Mouse (Mus musculus): ENCODE data around the gene Sipa1l1. TPM values are rescaled to one million over a fixed set of nuclear protein-coding genes. Genes with fewer than 3 reads are reported as not detected.
"Not testable (repeated sequence)": the region's sequence is repeated elsewhere in the genome, so short reads cannot be mapped to it uniquely, and the experiment has no call there.

The Sipa1l1 gene
- total and polyA plus RNA-seq, 3 experiments = 141 to 365 (median 161) TPM

DNA sequence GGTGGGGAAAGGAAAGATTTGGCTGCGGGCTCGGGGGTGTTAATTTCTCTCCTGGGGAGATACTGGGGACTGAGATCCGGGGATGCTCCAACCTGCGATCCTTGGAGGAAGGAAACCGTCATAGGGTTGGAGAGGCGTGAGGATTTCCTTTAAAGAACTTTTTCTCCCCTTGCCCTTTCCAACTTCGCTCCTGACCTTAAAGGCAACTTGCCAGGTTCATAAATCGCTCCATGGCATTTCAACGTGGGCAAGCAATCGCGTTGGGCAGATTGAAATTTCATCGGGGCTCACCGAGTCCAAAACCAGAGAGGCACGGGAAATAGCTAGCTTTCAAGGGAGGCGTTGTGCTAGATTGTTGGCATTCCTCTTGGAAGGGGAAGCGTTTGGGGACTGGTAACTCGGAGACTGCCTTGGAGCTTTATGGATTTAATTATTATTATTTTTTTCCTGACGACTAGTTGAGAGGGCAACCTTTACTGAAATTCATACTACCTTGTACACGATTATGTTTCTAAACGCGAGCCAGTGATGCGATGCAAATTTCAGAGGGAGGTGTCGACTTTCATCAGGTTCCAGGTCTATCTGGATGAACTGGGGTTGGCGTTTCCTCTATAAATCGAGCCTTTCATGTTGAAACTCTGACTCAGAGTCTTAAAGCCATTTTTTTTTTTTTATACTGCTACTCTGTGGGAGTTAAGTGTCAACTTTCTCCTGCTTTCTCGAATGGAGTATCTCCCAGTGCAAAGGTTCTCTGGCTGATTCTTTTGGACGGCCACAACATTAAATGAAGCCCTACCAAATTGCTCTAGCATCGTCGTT, 1.6 kb downstream of the Sipa1l1 start:
- no peak for TF ChIP-seq POLR2AphosphoS5 (IDR thresholded peaks at IDR 0.05; ENCODE audit: insufficient replicate concordance, low read depth, low read length)
- TF ChIP-seq TAL1 (conservative IDR thresholded peaks at IDR 0.05; ENCODE audit: low read depth, low read length) = no peak
- no peak for TF ChIP-seq CTCF (IDR thresholded peaks at IDR 0.05; ENCODE audit: low read depth, low read length)
- no peak for TF ChIP-seq GATA2 (IDR thresholded peaks at IDR 0.05; ENCODE audit: borderline replicate concordance, low read depth, low read length)
- H3K36me3 ChIP-seq (replicated peaks) = peaks cover 23% of the 10 kb centered on the region
- no peaks in the 10 kb centered on the region for H3K9me3 ChIP-seq (replicated peaks)
- peaks cover 6% of the 10 kb centered on the region; the same call in 1 of the 2 replicates for H3K27me3 ChIP-seq (ENCODE audit: insufficient read depth, low read length)
- DNase-seq (ENCODE audit: low spot score) = no peak
- ATAC-seq (ENCODE audit: extremely low read depth, insufficient number of reproducible peaks, low FRiP score, poor library complexity, severe bottlenecking) = no peak
- peaks cover 60% of the 10 kb centered on the region for H3K4me1 ChIP-seq (ENCODE audit: insufficient read depth, low read depth, low read length)
- peak overlapping the region; percentile 81 for H3K4me3 ChIP-seq (ENCODE audit: low read depth, low read length)

GRCm38 (mm10) chr12:82171591-82171990, 2.5 kb downstream of the Sipa1l1 start:
- H3K4me3 ChIP-seq (ENCODE audit: low read depth, low read length) = peak overlapping the region; percentile 81
- no peak for TF ChIP-seq GATA1 (IDR thresholded peaks at IDR 0.05; ENCODE audit: borderline replicate concordance, low read length)
- no peak for TF ChIP-seq CTCF (IDR thresholded peaks at IDR 0.05; ENCODE audit: low read depth, low read length)
- TF ChIP-seq TAL1 (conservative IDR thresholded peaks at IDR 0.05; ENCODE audit: low read depth, low read length) = no peak
- TF ChIP-seq POLR2AphosphoS5 (IDR thresholded peaks at IDR 0.05; ENCODE audit: insufficient replicate concordance, low read depth, low read length) = no peak
- TF ChIP-seq GATA2 (IDR thresholded peaks at IDR 0.05; ENCODE audit: borderline replicate concordance, low read depth, low read length) = no peak
- H3K4me1 ChIP-seq (ENCODE audit: insufficient read depth, low read depth, low read length) = peaks cover 59% of the 10 kb centered on the region
- no peaks in the 10 kb centered on the region for H3K9me3 ChIP-seq (replicated peaks)
- no peak for ATAC-seq (ENCODE audit: extremely low read depth, insufficient number of reproducible peaks, low FRiP score, poor library complexity, severe bottlenecking)
- no peak for DNase-seq (ENCODE audit: low spot score)
- H3K27me3 ChIP-seq (ENCODE audit: insufficient read depth, low read length) = no peaks in the 10 kb centered on the region
- peaks cover 31% of the 10 kb centered on the region for H3K36me3 ChIP-seq (replicated peaks)

GRCm38 (mm10) chr12:82173623-82174022, 4.5 kb downstream of the Sipa1l1 start:
- peaks cover 66% of the 10 kb centered on the region for H3K4me1 ChIP-seq (ENCODE audit: insufficient read depth, low read depth, low read length)
- no peak for TF ChIP-seq GATA2 (IDR thresholded peaks at IDR 0.05; ENCODE audit: borderline replicate concordance, low read depth, low read length)
- TF ChIP-seq CTCF (IDR thresholded peaks at IDR 0.05; ENCODE audit: low read depth, low read length) = no peak
- TF ChIP-seq POLR2AphosphoS5 (IDR thresholded peaks at IDR 0.05; ENCODE audit: insufficient replicate concordance, low read depth, low read length) = no peak
- TF ChIP-seq TAL1 (conservative IDR thresholded peaks at IDR 0.05; ENCODE audit: low read depth, low read length) = peak; percentile 88
- TF ChIP-seq GATA1 (IDR thresholded peaks at IDR 0.05; ENCODE audit: borderline replicate concordance, low read length) = no peak
- peak; percentile 11; the same call in 1 of the 2 replicates for ATAC-seq (ENCODE audit: extremely low read depth, insufficient number of reproducible peaks, low FRiP score, poor library complexity, severe bottlenecking)
- H3K9me3 ChIP-seq (replicated peaks) = no peaks in the 10 kb centered on the region
- H3K36me3 ChIP-seq (replicated peaks) = peaks cover 52% of the 10 kb centered on the region
- no peak for DNase-seq (ENCODE audit: low spot score)
- no peaks in the 10 kb centered on the region for H3K27me3 ChIP-seq (ENCODE audit: insufficient read depth, low read length)
- peak overlapping the region; percentile 46; the same call in 1 of the 2 replicates for H3K4me3 ChIP-seq (ENCODE audit: low read depth, low read length)

GRCm38 (mm10) chr12:82175709-82176108, 6.6 kb downstream of the Sipa1l1 start:
- H3K27me3 ChIP-seq (ENCODE audit: insufficient read depth, low read length) = no peaks in the 10 kb centered on the region
- no peak for DNase-seq (ENCODE audit: low spot score)
- H3K4me3 ChIP-seq (ENCODE audit: low read depth, low read length) = peak overlapping the region; percentile 21; the same call in 1 of the 2 replicates
- peak; percentile 50 for ATAC-seq (ENCODE audit: extremely low read depth, insufficient number of reproducible peaks, low FRiP score, poor library complexity, severe bottlenecking)
- peaks cover 77% of the 10 kb centered on the region for H3K4me1 ChIP-seq (ENCODE audit: insufficient read depth, low read depth, low read length)
- H3K9me3 ChIP-seq (replicated peaks) = no peaks in the 10 kb centered on the region
- peaks cover 71% of the 10 kb centered on the region for H3K36me3 ChIP-seq (replicated peaks)
- TF ChIP-seq GATA2 (IDR thresholded peaks at IDR 0.05; ENCODE audit: borderline replicate concordance, low read depth, low read length) (no peak), TAL1 (conservative IDR thresholded peaks at IDR 0.05; ENCODE audit: low read depth, low read length) (peak; percentile 36)

DNA sequence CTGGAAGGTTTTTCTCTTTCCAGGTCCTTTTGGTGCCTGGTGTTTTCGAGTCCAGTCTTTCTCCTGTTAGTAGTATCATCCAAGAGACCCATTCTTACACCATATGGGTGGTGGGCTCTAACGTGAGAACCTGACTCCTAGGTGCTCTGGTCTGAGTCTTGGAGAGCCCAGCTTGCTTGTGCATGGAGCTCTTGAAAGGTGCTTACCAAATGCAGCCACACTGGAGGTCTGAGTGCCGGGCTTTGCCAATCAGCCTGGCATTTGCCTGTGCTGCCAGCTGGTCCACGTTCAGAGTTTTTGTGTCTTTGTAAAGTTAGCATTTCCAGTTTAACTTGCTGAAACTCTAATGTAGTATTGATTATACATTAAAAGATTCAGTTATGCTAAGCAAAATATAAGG, 9.5 kb downstream of the Sipa1l1 start:
- no peak for TF ChIP-seq GATA1 (IDR thresholded peaks at IDR 0.05; ENCODE audit: borderline replicate concordance, low read length)
- no peak for TF ChIP-seq CTCF (IDR thresholded peaks at IDR 0.05; ENCODE audit: low read depth, low read length)
- no peak for TF ChIP-seq TAL1 (conservative IDR thresholded peaks at IDR 0.05; ENCODE audit: low read depth, low read length)
- no peak for TF ChIP-seq GATA2 (IDR thresholded peaks at IDR 0.05; ENCODE audit: borderline replicate concordance, low read depth, low read length)
- no peak for TF ChIP-seq POLR2AphosphoS5 (IDR thresholded peaks at IDR 0.05; ENCODE audit: insufficient replicate concordance, low read depth, low read length)
- peaks cover 73% of the 10 kb centered on the region for H3K4me1 ChIP-seq (ENCODE audit: insufficient read depth, low read depth, low read length)
- peaks cover 87% of the 10 kb centered on the region for H3K36me3 ChIP-seq (replicated peaks)
- no peaks in the 10 kb centered on the region for H3K27me3 ChIP-seq (ENCODE audit: insufficient read depth, low read length)
- no peak overlapping the region for H3K4me3 ChIP-seq (ENCODE audit: low read depth, low read length)
- peaks cover 8% of the 10 kb centered on the region for H3K9me3 ChIP-seq (replicated peaks)
- ATAC-seq (ENCODE audit: extremely low read depth, insufficient number of reproducible peaks, low FRiP score, poor library complexity, severe bottlenecking) = no peak
- no peak for DNase-seq (ENCODE audit: low spot score)

DNA sequence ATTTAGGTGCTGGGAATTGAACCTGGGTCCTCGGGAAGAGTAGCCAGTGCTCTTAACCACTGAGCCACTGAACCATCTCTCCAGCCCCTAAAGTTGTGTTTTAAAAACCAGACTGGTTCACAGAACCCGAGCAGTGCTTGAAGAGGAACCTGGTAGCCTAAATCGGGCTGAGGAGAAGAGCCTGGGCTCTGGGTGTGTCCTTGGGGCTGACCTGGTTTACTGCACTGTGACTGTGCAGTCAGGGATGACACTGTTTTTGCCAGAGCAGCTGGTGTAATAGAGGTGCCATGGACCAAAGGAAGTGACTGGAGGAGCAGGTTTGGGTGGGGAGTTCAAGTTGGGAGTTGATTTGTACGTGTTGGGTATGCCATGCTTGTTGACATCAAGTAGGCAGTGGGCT, 10.5 kb downstream of the Sipa1l1 start:
- Histone ChIP-seq H3K27me3 (ENCODE audit: insufficient read depth, low read length) (no peaks in the 10 kb centered on the region), H3K9me3 (replicated peaks) (peaks cover 8% of the 10 kb centered on the region), H3K4me1 (ENCODE audit: insufficient read depth, low read depth, low read length) (peaks cover 64% of the 10 kb centered on the region), H3K4me3 (ENCODE audit: low read depth, low read length) (no peak overlapping the region), H3K36me3 (replicated peaks) (peaks cover 81% of the 10 kb centered on the region)
- ATAC-seq (ENCODE audit: extremely low read depth, insufficient number of reproducible peaks, low FRiP score, poor library complexity, severe bottlenecking) (no peak), DNase-seq (ENCODE audit: low spot score) (no peak)
- TF ChIP-seq CTCF (IDR thresholded peaks at IDR 0.05; ENCODE audit: low read depth, low read length) = no peak
- no peak for TF ChIP-seq GATA1 (IDR thresholded peaks at IDR 0.05; ENCODE audit: borderline replicate concordance, low read length)
- TF ChIP-seq GATA2 (IDR thresholded peaks at IDR 0.05; ENCODE audit: borderline replicate concordance, low read depth, low read length) = no peak
- no peak for TF ChIP-seq POLR2AphosphoS5 (IDR thresholded peaks at IDR 0.05; ENCODE audit: insufficient replicate concordance, low read depth, low read length)
- no peak for TF ChIP-seq TAL1 (conservative IDR thresholded peaks at IDR 0.05; ENCODE audit: low read depth, low read length)

DNA sequence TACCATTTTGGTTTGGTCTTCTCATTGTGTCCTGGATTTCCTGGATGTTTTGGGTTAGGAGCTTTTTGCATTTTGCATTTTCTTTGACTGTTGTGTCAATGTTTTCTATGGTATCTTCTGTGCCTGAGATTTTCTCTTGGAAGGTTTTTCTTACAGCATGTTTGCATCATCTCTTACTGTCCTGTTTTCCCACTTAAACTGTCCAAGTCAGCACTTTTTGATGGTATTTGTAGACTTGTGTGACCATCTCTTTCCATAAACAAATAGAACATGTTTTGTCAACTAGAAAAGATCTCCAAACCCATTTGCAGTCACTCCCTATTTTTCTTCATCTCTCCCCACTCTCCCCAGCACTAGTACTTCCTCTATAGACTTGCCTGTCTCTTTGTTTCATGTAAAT, 17.0 kb downstream of the Sipa1l1 start:
- not testable (repeated sequence) for DNase-seq (ENCODE audit: low spot score); H3K4me3 ChIP-seq (ENCODE audit: low read depth, low read length); ATAC-seq (ENCODE audit: extremely low read depth, insufficient number of reproducible peaks, low FRiP score, poor library complexity, severe bottlenecking); H3K9me3 ChIP-seq (replicated peaks); H3K27me3 ChIP-seq (ENCODE audit: insufficient read depth, low read length)
- Histone ChIP-seq H3K36me3 (replicated peaks) (peaks cover 65% of the 10 kb centered on the region), H3K4me1 (ENCODE audit: insufficient read depth, low read depth, low read length) (peaks cover 59% of the 10 kb centered on the region)

Data from G1E (cell line).